Mouse (Mus musculus) limb, embryonic 15.5 days (tissue): Measurements from ENCODE around the gene Ccno. TPM values are rescaled to one million over a fixed set of nuclear protein-coding genes. Genes with fewer than 3 reads are reported as not detected.

Experiments
- ATAC-seq: fragments of 200-750 bp; cut with Nextera tagmentation; 2 replicates; pipeline ENCODE4 v1.8.0; 2017; ENCODE audit warnings: low read depth, moderate TSS enrichment; ENCODE audit not compliant: insufficient number of reproducible peaks, low FRiP score, low TSS enrichment
- H3K27ac ChIP-seq: fragments of 300-500 bp; sonication (generic); 2 replicates; pipeline ENCODE4 v1.5.1; 2015; ENCODE audit warnings: moderate library complexity, mild to moderate bottlenecking, inconsistent platforms
- H3K27me3 ChIP-seq: fragments of 300-500 bp; sonication (generic); 2 replicates; pipeline ENCODE4 v1.6.1; 2015; ENCODE audit warnings: inconsistent platforms
- H3K36me3 ChIP-seq: fragments of 300-500 bp; sonication (generic); 2 replicates; pipeline ENCODE4 v1.6.1; 2015; ENCODE audit warnings: inconsistent platforms
- H3K4me1 ChIP-seq: fragments of 300-500 bp; sonication (generic); 2 replicates; pipeline ENCODE4 v1.6.1; 2015; ENCODE audit warnings: inconsistent platforms
- H3K4me2 ChIP-seq: fragments of 300-500 bp; sonication (generic); 2 replicates; pipeline ENCODE4 v1.6.1; 2015; ENCODE audit warnings: mild to moderate bottlenecking, inconsistent platforms
- H3K4me3 ChIP-seq: fragments of 300-500 bp; sonication (generic); 2 replicates; pipeline ENCODE4 v1.5.1; 2015; ENCODE audit warnings: mild to moderate bottlenecking, inconsistent platforms
- H3K9ac ChIP-seq: fragments of 300-500 bp; sonication (generic); 2 replicates; pipeline ENCODE4 v1.6.1; 2015; ENCODE audit warnings: inconsistent platforms
- H3K9me3 ChIP-seq: fragments of 300-500 bp; sonication (generic); 2 replicates; pipeline ENCODE4 v1.6.1; 2016; ENCODE audit warnings: inconsistent platforms
- WGBS: fragments of 180-500 bp; shearing (Covaris S2); methylation state at CpG from one replicate; pipeline ENCODE4 v1.1.7; 2015; 5-methylcytosine and 5-hydroxymethylcytosine counted together
- polyA plus RNA-seq: library from polyadenylated mRNA; unstranded; fragments of >200 nt; fragmentation: Nextera tagmentation; extraction: Ambion mirVana; gene quantifications from 2 replicates; pipeline ENCODE4 v1.2.1, GENCODE M21; 2015

The Ccno gene
- polyA plus RNA-seq, 1 experiment from 2014 or later: 0.37 TPM

DNA sequence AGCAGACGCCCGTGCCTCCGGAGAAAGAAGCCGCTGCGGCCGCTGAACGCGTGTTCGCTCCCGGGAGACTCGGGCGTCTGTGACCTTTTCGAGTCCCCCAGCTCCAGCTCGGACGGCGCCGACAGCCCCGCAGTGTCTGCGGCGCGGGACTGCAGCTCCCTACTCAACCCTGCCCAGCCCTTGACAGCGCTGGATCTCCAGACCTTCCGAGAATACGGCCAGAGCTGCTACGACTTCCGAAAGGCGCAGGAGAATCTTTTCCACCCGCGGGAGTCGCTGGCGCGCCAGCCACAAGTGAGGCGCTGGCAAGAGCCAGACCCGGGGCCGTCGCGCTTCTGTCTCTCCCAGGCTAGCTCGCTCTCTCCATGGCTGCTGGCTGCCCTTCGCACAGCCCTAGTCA is 389 bp downstream of the Ccno start:
- Histone ChIP-seq H3K27ac (no peak overlapping the region), H3K4me3 (peak overlapping the region; percentile 56), H3K27me3 (peaks cover 76% of the 10 kb centered on the region), H3K36me3 (no peaks in the 10 kb centered on the region), H3K4me2 (peak overlapping the region; percentile 100), H3K9ac (peak overlapping the region; percentile 40), H3K4me1 (peaks cover 36% of the 10 kb centered on the region), H3K9me3 (no peaks in the 10 kb centered on the region)
- WGBS: under 1% methylated on average over 39 of the region's 39 CpGs
- no peak for ATAC-seq

DNA sequence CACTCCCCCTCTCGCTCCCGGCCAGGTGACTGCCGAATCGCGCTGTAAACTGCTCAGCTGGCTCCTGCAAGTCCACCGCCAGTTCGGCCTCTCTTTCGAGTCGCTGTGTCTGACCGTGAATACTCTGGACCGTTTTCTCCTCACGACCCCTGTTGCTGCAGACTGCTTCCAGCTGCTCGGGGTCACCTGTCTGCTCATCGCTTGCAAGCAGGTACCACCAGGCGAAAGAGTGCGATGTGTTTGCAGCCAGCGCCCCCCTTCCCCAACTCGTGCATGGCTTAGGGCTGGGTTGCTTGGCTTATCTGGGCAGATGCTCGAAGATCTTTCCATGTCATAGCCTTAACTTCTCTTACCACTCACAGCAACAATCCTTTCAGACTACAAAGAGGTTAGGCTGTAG is 1.3 kb downstream of the Ccno start:
- H3K4me2 ChIP-seq: peak overlapping the region; percentile 100
- no peaks in the 10 kb centered on the region for H3K36me3 ChIP-seq
- no peak overlapping the region for H3K27ac ChIP-seq
- 0% methylated on average over 19 of the region's 19 CpGs for WGBS
- no peaks in the 10 kb centered on the region for H3K9me3 ChIP-seq
- H3K4me3 ChIP-seq: peak overlapping the region; percentile 56
- H3K4me1 ChIP-seq: peaks cover 45% of the 10 kb centered on the region
- H3K27me3 ChIP-seq: peaks cover 85% of the 10 kb centered on the region
- ATAC-seq: no peak
- no peak overlapping the region for H3K9ac ChIP-seq

DNA sequence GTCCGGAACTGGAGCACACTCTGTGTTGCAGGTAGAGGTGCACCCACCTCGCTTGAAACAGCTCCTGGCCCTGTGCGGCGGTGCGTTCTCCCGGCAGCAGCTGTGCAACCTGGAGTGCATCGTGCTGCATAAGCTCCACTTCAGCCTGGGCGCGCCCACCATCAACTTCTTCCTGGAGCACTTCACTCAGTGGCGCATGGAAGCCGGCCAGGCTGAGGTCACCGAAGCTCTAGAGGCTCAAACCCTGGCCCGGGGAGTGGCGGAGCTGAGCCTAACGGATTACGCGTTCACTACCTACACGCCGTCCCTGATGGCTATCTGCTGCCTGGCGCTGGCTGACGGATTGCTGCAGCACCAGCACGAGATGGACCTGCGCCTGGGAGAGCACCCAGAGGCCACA is 1.9 kb downstream of the Ccno start:
- Histone ChIP-seq H3K4me3 (peak overlapping the region; percentile 56; the same call in 1 of the 2 replicates), H3K4me2 (peak overlapping the region; percentile 100), H3K36me3 (no peaks in the 10 kb centered on the region), H3K9me3 (no peaks in the 10 kb centered on the region), H3K4me1 (peaks cover 51% of the 10 kb centered on the region), H3K27ac (no peak overlapping the region), H3K9ac (no peak overlapping the region), H3K27me3 (peaks cover 87% of the 10 kb centered on the region)
- ATAC-seq: no peak
- 1% methylated on average over 23 of the region's 23 CpGs for WGBS

DNA sequence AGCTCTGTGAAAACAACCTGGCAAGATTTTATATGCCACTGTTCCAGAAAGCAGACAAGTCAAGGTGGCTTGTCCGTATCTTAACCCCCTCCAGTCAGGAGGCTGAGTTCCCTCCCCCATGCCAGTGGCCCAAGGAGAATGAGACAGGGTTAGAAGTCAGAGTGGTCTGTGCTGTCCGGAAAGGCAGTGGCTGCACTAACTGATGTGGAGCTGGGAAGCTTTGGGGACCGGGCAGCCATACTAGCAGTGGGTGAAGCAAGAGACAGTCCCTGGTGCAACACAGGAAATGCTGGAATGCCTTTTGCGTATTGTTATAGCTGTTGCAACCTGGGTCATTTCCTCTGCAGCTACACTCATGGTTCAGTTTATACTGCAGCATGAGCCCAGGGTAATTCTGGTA is 2.7 kb downstream of the Ccno start:
- no peak overlapping the region for H3K4me3 ChIP-seq
- 9% methylated on average over 4 of the region's 4 CpGs for WGBS
- no peak for ATAC-seq
- no peak overlapping the region for H3K4me2 ChIP-seq
- H3K27me3 ChIP-seq: peaks cover 92% of the 10 kb centered on the region
- peaks cover 51% of the 10 kb centered on the region for H3K4me1 ChIP-seq
- H3K27ac ChIP-seq: no peak overlapping the region
- no peak overlapping the region for H3K9ac ChIP-seq
- H3K36me3 ChIP-seq: no peaks in the 10 kb centered on the region
- no peaks in the 10 kb centered on the region for H3K9me3 ChIP-seq

DNA sequence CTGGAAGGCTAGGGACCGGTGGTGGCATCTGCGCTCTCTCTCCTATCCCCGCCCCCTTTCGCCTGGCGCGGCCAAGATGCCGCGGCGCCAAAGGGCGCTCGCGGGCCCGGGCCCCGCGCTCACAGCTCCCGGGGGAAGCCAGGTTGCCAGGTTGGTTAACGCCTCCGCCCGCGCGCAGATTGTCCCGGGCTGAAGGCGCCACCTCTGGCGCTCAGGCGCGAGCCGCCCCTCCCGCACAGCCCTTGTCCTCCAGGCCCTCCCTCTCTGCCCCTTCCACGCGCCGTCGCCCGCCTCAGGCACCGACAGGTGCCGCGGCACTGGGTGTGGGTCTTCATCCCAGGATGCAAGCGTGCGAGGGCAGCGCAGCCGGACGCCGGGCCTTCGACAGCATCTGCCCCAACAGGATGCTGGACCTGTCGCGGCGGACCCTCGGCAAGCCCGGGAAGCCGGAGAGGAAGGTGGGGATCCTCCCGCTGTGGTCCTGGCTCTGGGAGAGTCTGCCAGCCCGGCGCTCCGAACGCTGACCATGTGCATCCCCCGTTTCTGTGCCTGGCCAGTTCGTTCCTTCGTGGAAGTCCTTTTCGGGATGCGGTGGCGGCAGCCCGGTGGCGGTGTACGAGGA is 6.0 kb downstream of the Ccno start, which contains the start of gene Mcidas:
TSS of gene Mcidas (plus strand) at position 315 of the 622 bp plus-strand sequence.
- peak within 1 kb of the TSS; percentile 38 for H3K4me3 ChIP-seq
- no peak for ATAC-seq
- no peak within 1 kb of the TSS; the same call in 1 of the 2 replicates for H3K9ac ChIP-seq
- no peaks in the 10 kb centered on the region for H3K9me3 ChIP-seq
- no peak within 1 kb of the TSS for H3K27ac ChIP-seq
- WGBS: under 1% methylated on average over 62 of the region's 63 CpGs
- H3K4me2 ChIP-seq: peak within 1 kb of the TSS; percentile 75
- H3K36me3 ChIP-seq: no peaks in the 10 kb centered on the region
- peaks cover 31% of the 10 kb centered on the region for H3K4me1 ChIP-seq
- peaks cover 92% of the 10 kb centered on the region for H3K27me3 ChIP-seq

DNA sequence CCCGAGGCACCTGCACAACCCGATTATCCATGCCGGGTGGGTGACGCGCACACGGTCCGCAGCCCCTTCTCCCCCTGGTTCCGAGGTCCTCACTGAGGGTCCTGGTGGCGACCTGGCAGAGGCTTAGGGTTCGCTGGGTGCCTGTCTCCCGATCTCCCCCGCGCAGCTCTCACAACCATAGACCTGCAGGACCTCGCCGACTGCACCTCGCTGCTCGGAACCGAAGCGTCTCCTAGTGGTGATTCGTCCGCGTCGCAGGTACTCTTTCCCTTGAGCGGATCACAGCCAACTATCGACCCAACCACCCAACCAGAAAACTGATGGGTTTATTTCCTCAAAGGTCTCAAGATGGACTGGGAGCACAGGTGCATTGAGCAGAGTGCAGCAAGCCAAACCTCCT is 6.6 kb downstream of the Ccno start:
- Histone ChIP-seq H3K27ac (no peak overlapping the region), H3K27me3 (peaks cover 92% of the 10 kb centered on the region), H3K9ac (no peak overlapping the region), H3K9me3 (no peaks in the 10 kb centered on the region), H3K4me2 (peak overlapping the region; percentile 75), H3K4me3 (peak overlapping the region; percentile 38), H3K4me1 (peaks cover 31% of the 10 kb centered on the region), H3K36me3 (no peaks in the 10 kb centered on the region)
- no peak for ATAC-seq
- under 1% methylated on average over 24 of the region's 25 CpGs for WGBS

DNA sequence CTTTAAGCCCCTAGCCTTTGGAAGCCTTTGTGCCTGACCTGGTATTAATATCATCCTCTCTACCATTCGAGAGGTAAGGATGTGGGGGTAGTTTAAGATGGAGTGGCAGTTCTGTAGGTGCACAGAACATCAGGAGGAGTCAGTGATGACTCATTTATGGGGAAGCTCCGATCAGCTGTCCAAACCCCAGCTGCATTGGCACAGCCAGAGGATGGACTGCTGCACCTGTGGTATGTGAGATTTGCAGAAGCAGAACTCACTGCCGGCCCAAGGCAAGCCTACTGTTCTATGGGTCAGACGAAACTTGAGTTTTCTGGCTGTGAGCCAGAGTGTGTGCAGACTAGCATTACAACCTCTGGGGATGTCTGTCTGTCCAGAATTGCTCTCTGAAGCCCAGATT is 8.8 kb downstream of the Ccno start:
- Histone ChIP-seq H3K27ac (no peak overlapping the region), H3K9ac (no peak overlapping the region), H3K4me1 (peaks cover 25% of the 10 kb centered on the region), H3K27me3 (peaks cover 82% of the 10 kb centered on the region), H3K4me2 (no peak overlapping the region), H3K9me3 (no peaks in the 10 kb centered on the region), H3K36me3 (no peaks in the 10 kb centered on the region), H3K4me3 (no peak overlapping the region)
- WGBS: 50% methylated on average over 4 of the region's 4 CpGs
- ATAC-seq: no peak

DNA sequence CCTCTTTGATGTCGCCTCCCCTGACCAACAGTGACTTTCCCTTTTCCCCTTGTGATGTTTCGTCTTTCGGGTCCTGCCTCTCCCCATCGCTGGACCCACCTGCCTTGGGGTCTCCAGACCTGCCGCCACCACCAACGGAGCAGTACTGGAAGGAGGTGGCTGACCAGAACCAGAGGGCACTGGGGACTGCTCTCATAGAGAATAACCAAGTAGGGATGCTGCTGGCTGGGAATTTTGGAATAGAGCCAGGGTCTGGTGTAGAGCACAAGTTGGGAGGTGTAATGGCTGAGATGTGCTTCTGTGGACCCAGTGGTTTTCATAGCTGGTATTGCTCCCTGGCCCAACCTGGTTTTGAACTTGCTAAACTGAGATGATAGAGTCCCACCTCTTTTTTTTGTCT is 9.8 kb downstream of the Ccno start:
- ATAC-seq: no peak
- no peak overlapping the region for H3K4me3 ChIP-seq

DNA sequence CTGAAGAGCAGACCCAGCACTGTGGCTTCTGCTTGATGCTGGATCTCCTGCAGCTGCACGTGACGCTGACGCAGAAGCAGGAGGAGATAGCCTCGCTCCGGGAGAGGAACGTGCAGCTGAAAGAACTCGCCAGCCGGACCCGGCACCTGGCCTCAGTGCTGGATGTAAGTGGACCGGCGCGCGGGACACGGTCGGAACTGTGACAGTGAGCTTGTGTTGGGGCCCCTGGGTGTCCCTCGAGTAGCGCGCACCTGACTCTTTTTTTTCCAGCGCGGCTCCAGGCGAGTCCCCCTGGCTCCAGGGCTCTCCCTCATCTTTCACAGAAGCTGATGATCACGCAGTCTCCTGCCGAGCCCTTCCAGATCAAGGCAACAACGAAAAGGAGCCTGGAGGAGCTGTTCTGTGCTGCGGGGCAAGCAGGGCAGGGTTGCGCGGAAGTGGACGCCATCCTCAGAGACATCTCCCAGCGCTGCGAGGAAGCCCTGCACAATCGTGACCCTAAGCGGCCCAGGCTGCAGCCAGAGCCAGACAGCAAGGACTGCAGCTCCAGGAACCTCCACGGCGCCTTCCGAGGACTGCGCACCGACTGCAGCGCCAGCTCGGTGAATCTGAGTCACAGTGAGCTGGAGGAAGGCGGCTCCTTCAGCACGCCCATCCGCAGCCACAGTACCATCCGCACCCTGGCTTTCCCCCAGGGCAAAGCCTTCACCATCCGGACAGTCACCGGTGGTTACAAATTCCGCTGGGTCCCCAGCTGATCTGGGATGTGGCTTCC is 11.0 kb downstream of the Ccno start:
- WGBS: under 1% methylated on average over 46 of the region's 46 CpGs

More for the DNA sequence above, 9.8 kb downstream of the Ccno start:
- no peaks in the 10 kb centered on the region for H3K36me3 ChIP-seq
- peaks cover 25% of the 10 kb centered on the region for H3K4me1 ChIP-seq
- no peak overlapping the region for H3K27ac ChIP-seq
- H3K27me3 ChIP-seq: peaks cover 77% of the 10 kb centered on the region
- H3K9ac ChIP-seq: no peak overlapping the region
- H3K4me2 ChIP-seq: no peak overlapping the region
- WGBS: 67% methylated on average over 6 of the region's 6 CpGs
- H3K9me3 ChIP-seq: no peaks in the 10 kb centered on the region

DNA sequence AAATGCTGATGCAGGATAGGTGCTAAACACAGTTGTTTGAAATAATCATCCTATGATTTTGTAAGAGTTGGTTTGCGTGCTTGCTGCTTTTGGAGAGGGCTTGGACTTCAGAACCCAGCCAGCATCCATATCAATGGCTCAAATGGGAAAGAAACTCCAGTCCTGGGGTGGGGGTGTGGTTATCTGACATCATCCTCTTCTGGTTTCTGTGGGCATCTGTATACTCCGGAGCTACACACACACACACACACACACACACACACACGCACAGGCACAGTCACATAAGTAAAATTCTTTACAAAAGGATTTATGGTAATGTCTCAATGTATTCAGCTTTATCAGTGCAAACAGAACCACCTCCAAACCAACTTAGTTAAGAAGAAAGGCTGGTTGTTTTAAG is 12.5 kb downstream of the Ccno start:
- Histone ChIP-seq H3K27ac (no peak overlapping the region), H3K4me3 (no peak overlapping the region), H3K9me3 (no peaks in the 10 kb centered on the region), H3K27me3 (peaks cover 51% of the 10 kb centered on the region), H3K4me1 (peaks cover 10% of the 10 kb centered on the region), H3K4me2 (no peak overlapping the region), H3K36me3 (no peaks in the 10 kb centered on the region), H3K9ac (no peak overlapping the region)
- 76% methylated on average over 3 of the region's 3 CpGs for WGBS
- no peak for ATAC-seq

More for the DNA sequence above, 11.0 kb downstream of the Ccno start:
- Histone ChIP-seq H3K9me3 (no peaks in the 10 kb centered on the region), H3K36me3 (no peaks in the 10 kb centered on the region), H3K27me3 (peaks cover 66% of the 10 kb centered on the region), H3K4me3 (peak overlapping the region; percentile 42), H3K4me2 (peak overlapping the region; percentile 88), H3K9ac (peak overlapping the region; percentile 11; the same call in 1 of the 2 replicates), H3K4me1 (peaks cover 18% of the 10 kb centered on the region), H3K27ac (no peak overlapping the region)
- no peak for ATAC-seq

DNA sequence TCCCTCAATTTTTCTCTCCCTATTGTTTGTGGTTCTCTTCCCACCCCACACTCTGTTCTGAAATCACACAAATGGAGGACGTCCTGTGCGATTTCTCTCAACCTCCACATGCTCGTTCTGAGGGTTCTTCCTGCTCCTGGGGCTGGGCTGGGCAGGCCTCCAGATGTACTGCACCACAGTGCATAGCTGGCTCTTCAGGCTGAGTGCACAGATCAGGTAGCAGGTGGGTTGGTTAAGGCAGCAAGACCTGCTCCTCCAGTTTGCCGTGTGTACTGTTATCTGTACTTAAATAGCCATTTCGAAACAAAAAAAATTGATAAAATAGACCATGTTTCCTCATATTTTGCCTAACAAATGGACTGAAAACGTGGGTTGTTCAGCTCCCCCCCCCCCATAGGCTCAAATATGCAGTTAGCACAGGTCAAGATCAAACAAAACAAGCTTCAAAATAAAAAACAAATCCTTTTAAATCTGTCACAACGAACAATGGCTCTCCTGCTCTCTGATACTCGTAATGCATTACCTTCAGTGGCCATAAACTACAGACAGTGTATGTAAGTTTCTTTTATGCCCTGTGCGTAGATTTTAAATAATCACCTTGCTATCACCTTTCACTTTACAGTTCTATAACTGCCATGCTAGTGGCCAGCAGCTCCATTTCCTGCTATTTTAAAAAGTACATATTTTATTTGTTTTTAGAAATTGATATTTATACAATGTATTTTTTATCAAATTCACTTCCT is 13.1 kb downstream of the Ccno start:
- no peak for ATAC-seq

DNA sequence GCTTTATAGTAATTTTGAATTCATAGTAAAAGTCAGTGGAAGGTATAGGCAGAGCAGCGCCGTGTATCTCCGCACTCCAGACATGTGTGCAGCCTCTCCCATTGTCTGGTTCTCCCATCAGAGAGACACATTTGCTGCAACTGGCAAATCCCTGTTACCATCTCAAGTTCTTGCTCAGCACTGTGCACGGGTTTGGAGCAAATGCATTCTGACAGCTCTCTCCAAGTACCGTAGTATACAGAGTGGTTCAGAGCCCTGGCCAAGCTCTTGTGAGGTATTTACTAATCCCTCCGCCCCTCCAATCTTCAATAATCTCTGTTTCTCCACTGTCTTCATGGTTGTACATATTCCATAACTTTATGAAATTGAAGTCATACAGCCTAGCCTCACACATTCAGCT is 25.1 kb downstream of the Ccno start:
- H3K4me1 ChIP-seq: no peaks in the 10 kb centered on the region
- no peak overlapping the region for H3K27ac ChIP-seq
- no peaks in the 10 kb centered on the region for H3K9me3 ChIP-seq
- no peaks in the 10 kb centered on the region for H3K36me3 ChIP-seq
- no peaks in the 10 kb centered on the region for H3K27me3 ChIP-seq
- ATAC-seq: no peak
- no peak overlapping the region for H3K4me3 ChIP-seq
- H3K9ac ChIP-seq: no peak overlapping the region
- 0 out of 2 replicates have a peak overlapping the region, but pooled peaks have one; percentile 40 for H3K4me2 ChIP-seq
- 72% methylated on average over 6 of the region's 6 CpGs for WGBS

More for the DNA sequence above, 13.1 kb downstream of the Ccno start:
- H3K27me3 ChIP-seq: peaks cover 46% of the 10 kb centered on the region
- H3K9me3 ChIP-seq: no peaks in the 10 kb centered on the region
- no peak overlapping the region for H3K27ac ChIP-seq
- H3K4me2 ChIP-seq: no peak overlapping the region
- H3K4me3 ChIP-seq: no peak overlapping the region
- no peak overlapping the region for H3K9ac ChIP-seq
- no peaks in the 10 kb centered on the region for H3K36me3 ChIP-seq
- H3K4me1 ChIP-seq: peaks cover 10% of the 10 kb centered on the region
- WGBS: 53% methylated on average over 9 of the region's 9 CpGs
